Mouse (Mus musculus) CD4-positive naive resting alpha-beta T cell, adult 57 days (primary cell): ENCODE results near the gene Zfp960. TPM values are rescaled to one million over a fixed set of nuclear protein-coding genes. Genes with fewer than 3 reads are reported as not detected.

ENCODE experiments used
- total RNA-seq: library from RNA; stranded (reverse); gene quantifications from one replicate; pipeline ENCODE4 v1.2.4, GENCODE M21; 2023

The Zfp960 gene
- total RNA-seq = 2.2 TPM

GRCm38 (mm10) chr17:17063628-17064494, at the start of gene Zfp960:
Gene Zfp960 (plus strand): TSS chr17:17064113.

GRCm38 (mm10) chr17:17120830-17121502, 57.1 kb downstream of the Zfp960 start, which contains the start of gene Zfp97:
Gene Zfp97 (plus strand): TSS chr17:17121415.

Other genes starting within 250 kb of the Zfp960 start
- gene Zfp97, start 57.3 kb downstream of the Zfp960 start, total RNA-seq = 3.3 TPM